Mouse (Mus musculus) kidney, embryonic 15.5 days (tissue): ENCODE results near the gene Stox2. TPM values are rescaled to one million over a fixed set of nuclear protein-coding genes. Genes with fewer than 3 reads are reported as not detected.
"Not testable (repeated sequence)": the region's sequence is repeated elsewhere in the genome, so short reads cannot be mapped to it uniquely, and the experiment has no call there.

Experiments
- ATAC-seq: fragments of 200-750 bp; cut with Nextera tagmentation; replicated peaks from 2 replicates; pipeline ENCODE4 v1.8.0; 2017; ENCODE audit warnings: moderate TSS enrichment; ENCODE audit not compliant: low FRiP score
- H3K27ac ChIP-seq: fragments of 300-500 bp; sonication (generic); 2 replicates; pipeline ENCODE4 v1.5.1; 2015; ENCODE audit warnings: mild to moderate bottlenecking, inconsistent platforms
- H3K27me3 ChIP-seq: fragments of 300-500 bp; sonication (generic); 2 replicates; pipeline ENCODE4 v1.6.1; 2015; ENCODE audit warnings: inconsistent platforms
- H3K36me3 ChIP-seq: fragments of 300-500 bp; sonication (generic); 2 replicates; pipeline ENCODE4 v1.6.1; 2015; ENCODE audit warnings: inconsistent platforms
- H3K4me1 ChIP-seq: fragments of 300-500 bp; sonication (generic); 2 replicates; pipeline ENCODE4 v1.6.1; 2015; ENCODE audit warnings: inconsistent platforms
- H3K4me2 ChIP-seq: fragments of 300-500 bp; sonication (generic); 2 replicates; pipeline ENCODE4 v1.6.1; 2015; ENCODE audit warnings: moderate library complexity, mild to moderate bottlenecking, inconsistent platforms
- H3K4me3 ChIP-seq: fragments of 300-500 bp; sonication (generic); replicated peaks from 2 replicates; pipeline ENCODE4 v1.5.1; 2015; ENCODE audit warnings: mild to moderate bottlenecking, inconsistent platforms
- H3K9ac ChIP-seq: fragments of 300-500 bp; sonication (generic); 2 replicates; pipeline ENCODE4 v1.6.1; 2015; ENCODE audit warnings: mild to moderate bottlenecking, inconsistent platforms
- H3K9me3 ChIP-seq: fragments of 300-500 bp; sonication (generic); replicated peaks from 2 replicates; pipeline ENCODE4 v1.6.1; 2016; ENCODE audit warnings: inconsistent platforms
- WGBS: fragments of 180-500 bp; shearing (Covaris S2); methylation state at CpG from one replicate; pipeline ENCODE4 v1.1.7; 2015; ENCODE audit warnings: mixed read lengths; 5-methylcytosine and 5-hydroxymethylcytosine counted together
- polyA plus RNA-seq: library from polyadenylated mRNA; unstranded; fragments of >200 nt; fragmentation: Nextera tagmentation; extraction: Ambion mirVana; gene quantifications from 2 replicates; pipeline ENCODE4 v1.2.1, GENCODE M21; 2015

The Stox2 gene
- polyA plus RNA-seq, 1 experiment from 2014 or later: 12.3 TPM

DNA sequence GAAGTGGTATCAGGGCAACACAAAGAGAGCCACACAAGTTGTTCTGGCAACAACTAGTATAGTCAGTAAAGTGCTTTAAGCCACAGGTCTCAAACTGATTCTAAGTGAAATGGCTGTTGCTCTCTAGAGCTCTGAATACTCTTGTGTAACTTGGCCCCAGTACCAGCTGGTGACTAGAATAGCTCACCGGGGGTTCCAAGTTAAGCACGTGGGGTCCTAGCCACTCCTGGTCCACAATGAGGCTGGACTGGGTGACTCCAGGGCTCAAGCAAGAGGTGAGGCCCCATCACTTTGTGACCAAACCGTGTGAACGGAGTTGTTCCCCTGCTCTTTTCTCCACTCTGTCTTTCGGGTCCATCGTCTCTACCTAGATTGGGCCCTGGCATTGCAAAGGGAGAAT, 8.2 kb downstream of the Stox2 start:
- no peaks in the 10 kb centered on the region for H3K4me1 ChIP-seq
- H3K9me3 ChIP-seq: no peaks in the 10 kb centered on the region
- no peak overlapping the region for H3K27ac ChIP-seq
- no peaks in the 10 kb centered on the region for H3K27me3 ChIP-seq
- WGBS: 84% methylated on average over 6 of the region's 6 CpGs
- ATAC-seq: no peak
- H3K36me3 ChIP-seq: no peaks in the 10 kb centered on the region
- H3K4me2 ChIP-seq: no peak overlapping the region
- H3K4me3 ChIP-seq: no peak overlapping the region
- H3K9ac ChIP-seq: no peak overlapping the region

DNA sequence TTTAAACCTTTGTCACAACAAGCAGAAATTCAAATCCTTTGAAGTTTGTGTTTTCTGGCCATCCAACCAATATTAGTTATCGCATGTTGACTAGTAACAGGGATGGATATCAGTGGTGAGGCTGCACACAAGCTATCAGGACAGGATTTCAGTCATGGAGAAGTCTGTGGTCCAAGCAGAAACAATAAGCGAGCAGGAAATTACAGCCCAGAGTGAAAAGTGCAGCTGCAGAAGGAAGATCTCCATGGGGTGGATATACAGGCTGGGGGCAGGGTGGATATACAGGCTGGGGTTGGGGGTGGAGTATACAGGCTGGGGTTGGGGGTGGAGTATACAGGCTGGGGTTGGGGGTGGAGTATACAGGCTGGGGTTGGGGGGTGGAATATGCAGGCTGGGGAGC, 10.3 kb downstream of the Stox2 start:
- 79% methylated on average over 2 of the region's 2 CpGs for WGBS
- no peaks in the 10 kb centered on the region for H3K9me3 ChIP-seq
- H3K27ac ChIP-seq: no peak overlapping the region
- H3K27me3 ChIP-seq: no peaks in the 10 kb centered on the region
- ATAC-seq: no peak
- peaks cover 7% of the 10 kb centered on the region; the same call in 1 of the 2 replicates for H3K4me1 ChIP-seq
- H3K4me3 ChIP-seq: no peak overlapping the region
- H3K9ac ChIP-seq: no peak overlapping the region
- H3K36me3 ChIP-seq: no peaks in the 10 kb centered on the region
- H3K4me2 ChIP-seq: no peak overlapping the region

DNA sequence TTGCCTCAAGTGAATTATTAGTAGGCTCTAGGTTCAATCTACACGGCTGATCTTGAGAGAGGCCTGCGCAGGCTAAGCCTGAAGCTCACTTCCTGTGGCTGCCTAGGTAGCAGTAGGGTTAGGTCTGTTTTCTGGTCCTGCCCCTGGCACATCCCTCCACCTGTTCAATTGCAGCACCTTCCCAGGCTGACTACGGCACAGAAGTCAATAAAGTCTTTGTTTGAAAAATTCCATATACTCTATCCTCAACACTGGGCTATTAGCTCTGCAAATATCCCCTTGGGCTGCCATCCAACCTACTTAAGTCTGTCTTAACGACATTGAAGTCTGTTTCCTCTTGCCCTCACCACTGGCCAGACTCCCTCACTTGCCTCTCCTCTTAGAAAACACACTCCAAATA, 10.8 kb downstream of the Stox2 start:
- H3K36me3 ChIP-seq: no peaks in the 10 kb centered on the region
- H3K4me2 ChIP-seq: no peak overlapping the region
- 65% methylated on average over 4 of the region's 4 CpGs for WGBS
- peaks cover 7% of the 10 kb centered on the region; the same call in 1 of the 2 replicates for H3K4me1 ChIP-seq
- H3K4me3 ChIP-seq: no peak overlapping the region
- no peaks in the 10 kb centered on the region for H3K9me3 ChIP-seq
- no peak overlapping the region for H3K9ac ChIP-seq
- no peaks in the 10 kb centered on the region for H3K27me3 ChIP-seq
- H3K27ac ChIP-seq: no peak overlapping the region
- no peak for ATAC-seq

DNA sequence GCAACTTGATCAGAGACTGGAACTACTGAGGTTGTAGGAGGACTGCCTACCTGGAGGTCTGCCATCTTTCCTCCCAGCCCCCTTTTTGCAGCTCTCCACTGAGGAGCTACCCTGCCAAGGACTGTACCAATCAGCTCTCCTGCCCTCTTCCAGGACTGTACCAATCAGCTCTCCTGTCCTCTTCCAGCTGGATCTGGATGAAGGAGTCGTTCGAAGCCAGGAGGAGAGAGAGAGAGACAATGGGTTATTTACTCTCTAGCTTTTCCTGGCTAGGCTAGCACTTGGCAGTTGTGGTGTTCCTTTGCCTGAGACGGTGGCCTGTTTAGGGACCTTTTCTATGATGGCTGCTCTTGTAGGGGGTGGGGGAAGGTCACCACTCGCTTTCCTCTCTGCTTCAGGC, 14.9 kb downstream of the Stox2 start:
- H3K9me3 ChIP-seq: no peaks in the 10 kb centered on the region; the same call in 1 of the 2 replicates
- H3K27me3 ChIP-seq: no peaks in the 10 kb centered on the region
- ATAC-seq: no peak
- peaks cover 7% of the 10 kb centered on the region; the same call in 1 of the 2 replicates for H3K4me1 ChIP-seq
- no peak overlapping the region for H3K4me2 ChIP-seq
- no peak overlapping the region for H3K4me3 ChIP-seq
- WGBS: 67% methylated on average over 4 of the region's 4 CpGs
- no peak overlapping the region for H3K27ac ChIP-seq
- H3K9ac ChIP-seq: no peak overlapping the region
- H3K36me3 ChIP-seq: no peaks in the 10 kb centered on the region

DNA sequence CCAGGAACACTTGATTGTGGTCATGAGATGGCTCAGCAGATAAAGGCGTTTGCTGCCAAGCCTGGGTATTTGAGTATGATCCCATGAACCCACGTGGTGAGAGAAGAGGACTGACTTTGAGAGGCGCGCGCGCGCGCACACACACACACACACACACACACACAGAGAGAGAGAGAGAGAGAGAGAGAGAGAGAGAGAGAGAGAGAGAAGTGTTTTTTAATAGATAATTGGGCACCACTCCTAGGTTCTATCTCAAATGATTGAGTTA, 32.0 kb downstream of the Stox2 start:
- not testable (repeated sequence) for H3K9me3 ChIP-seq, H3K9ac ChIP-seq, H3K36me3 ChIP-seq
- Histone ChIP-seq H3K27ac (peak overlapping the region; percentile 94), H3K27me3 (peaks cover 61% of the 10 kb centered on the region), H3K4me1 (peaks cover 36% of the 10 kb centered on the region), H3K4me3 (peak overlapping the region; percentile 79), H3K4me2 (peak overlapping the region; percentile 94)
- WGBS: 1% methylated on average over 8 of the region's 8 CpGs
- ATAC-seq: peak; percentile 1; the same call in 1 of the 2 replicates

DNA sequence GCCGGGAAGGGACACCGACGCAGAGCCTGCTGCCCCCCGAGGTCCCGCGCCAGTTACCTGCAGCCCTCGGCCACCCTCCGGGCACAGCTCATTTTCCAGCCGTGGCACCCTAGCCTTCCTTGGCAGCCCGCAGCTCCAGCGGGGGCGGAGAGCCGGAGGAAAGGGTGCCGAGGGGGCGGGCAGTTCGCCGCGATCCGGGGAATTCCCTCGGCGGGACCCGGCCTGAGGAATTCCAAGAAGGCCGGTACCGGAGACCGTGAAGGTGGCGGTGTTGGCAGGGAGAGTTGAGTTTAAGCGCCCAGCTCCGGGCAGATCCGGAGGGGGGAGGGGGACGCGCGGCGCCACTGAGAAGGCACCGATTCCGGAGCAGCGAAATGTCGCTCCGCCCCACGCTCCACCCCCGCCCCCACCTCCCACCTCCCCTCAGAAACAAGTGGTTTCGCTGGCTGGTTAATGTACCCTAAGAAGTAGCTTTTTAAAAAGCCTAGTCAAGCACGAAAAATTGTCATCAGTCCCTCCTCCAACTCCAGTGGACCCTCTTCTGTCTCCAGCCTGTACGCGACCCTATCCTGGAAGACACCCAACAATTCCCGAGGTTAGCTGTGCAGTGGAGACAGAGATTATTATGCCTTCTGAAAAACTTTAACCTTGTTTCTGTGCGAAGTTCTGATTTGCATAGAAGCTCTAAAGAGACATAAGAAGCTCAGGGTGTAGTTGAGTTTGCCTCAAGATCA, 32.5 kb downstream of the Stox2 start:
- Histone ChIP-seq H3K36me3 (no peaks in the 10 kb centered on the region), H3K27me3 (peaks cover 66% of the 10 kb centered on the region), H3K4me2 (peak overlapping the region; percentile 94), H3K4me1 (peaks cover 39% of the 10 kb centered on the region), H3K4me3 (peak overlapping the region; percentile 79), H3K9ac (peak overlapping the region; percentile 64), H3K9me3 (no peaks in the 10 kb centered on the region), H3K27ac (peak overlapping the region; percentile 94)
- WGBS: 1% methylated on average over 46 of the region's 46 CpGs
- ATAC-seq: peak; percentile 74

DNA sequence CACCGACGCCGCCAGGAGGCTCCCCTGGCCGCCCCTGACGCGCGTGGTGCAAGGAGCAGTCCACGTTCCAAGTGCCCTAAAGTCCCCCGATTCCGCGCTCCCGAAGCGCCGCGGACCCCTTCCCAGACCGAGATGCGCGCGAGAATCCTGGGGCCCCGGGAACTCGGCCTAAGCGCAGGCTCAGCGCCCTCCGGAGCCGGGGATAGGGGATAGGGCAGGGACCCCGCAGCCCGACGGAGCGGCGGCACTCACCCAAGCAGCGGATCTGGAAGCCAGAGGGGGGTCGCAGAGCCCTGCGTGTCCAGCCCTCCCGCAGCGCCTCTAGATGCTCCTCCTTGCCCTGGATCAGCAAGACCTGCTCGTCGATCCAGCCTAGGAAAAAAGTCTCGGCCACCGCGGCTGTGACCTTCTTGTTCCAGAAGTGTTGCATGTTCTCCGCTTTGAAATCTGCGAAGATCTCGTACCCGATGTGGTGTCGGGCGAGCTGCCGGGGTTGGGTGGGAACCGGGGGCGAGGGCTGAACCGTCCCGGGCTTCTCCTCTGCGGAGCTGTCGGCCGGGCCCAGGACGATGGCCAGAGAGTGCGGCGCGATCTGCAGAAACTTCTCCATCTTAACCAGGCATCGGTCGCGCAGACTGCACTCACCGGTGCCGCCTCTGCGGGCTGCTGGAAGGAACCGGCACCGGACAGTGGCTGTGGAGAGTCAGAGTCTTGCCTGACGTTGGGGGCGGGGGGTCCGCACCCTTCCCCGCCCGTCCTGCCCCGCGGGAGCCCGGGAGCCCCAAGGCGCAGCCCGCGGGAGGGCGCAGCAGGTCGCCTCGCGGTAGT, 33.3 kb downstream of the Stox2 start:
- Histone ChIP-seq H3K4me3 (peak overlapping the region; percentile 79), H3K36me3 (no peaks in the 10 kb centered on the region), H3K9me3 (no peaks in the 10 kb centered on the region), H3K4me2 (peak overlapping the region; percentile 94), H3K27me3 (peaks cover 73% of the 10 kb centered on the region), H3K27ac (peak overlapping the region; percentile 94), H3K4me1 (peaks cover 39% of the 10 kb centered on the region), H3K9ac (peak overlapping the region; percentile 64)
- ATAC-seq: peak; percentile 63
- WGBS: under 1% methylated on average over 78 of the region's 81 CpGs

- Histone ChIP-seq H3K4me1 (peaks cover 39% of the 10 kb centered on the region), H3K9me3 (no peaks in the 10 kb centered on the region), H3K9ac (peak overlapping the region; percentile 64), H3K27me3 (peaks cover 79% of the 10 kb centered on the region), H3K4me3 (peak overlapping the region; percentile 79), H3K36me3 (no peaks in the 10 kb centered on the region), H3K27ac (peak overlapping the region; percentile 94), H3K4me2 (peak overlapping the region; percentile 94)
- peak; percentile 59 for ATAC-seq
- under 1% methylated on average over 40 of the region's 43 CpGs for WGBS
Measured at GRCm38 (mm10) chr8:47411994-47412695, 34.0 kb downstream of the Stox2 start.

DNA sequence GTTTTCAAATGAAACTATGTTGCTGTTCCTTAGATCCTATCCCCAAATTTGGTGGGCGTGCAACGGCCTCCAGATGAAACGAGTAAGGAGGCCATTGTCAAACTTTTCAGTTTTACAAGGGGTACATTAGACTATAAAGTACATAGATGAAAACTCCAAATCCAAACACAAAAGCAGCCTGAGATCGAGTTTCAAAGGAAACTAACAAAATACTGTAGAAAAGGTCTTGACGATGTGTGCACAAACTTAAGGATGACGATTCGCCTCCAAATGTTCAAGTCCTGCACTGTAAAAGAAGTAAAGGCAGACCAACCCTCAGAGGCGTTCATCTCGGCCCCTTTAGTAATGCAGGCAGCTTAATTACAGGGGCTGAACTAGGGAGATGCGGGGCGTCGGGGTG, 34.8 kb downstream of the Stox2 start:
- H3K4me1 ChIP-seq: peaks cover 41% of the 10 kb centered on the region
- H3K27ac ChIP-seq: no peak overlapping the region
- no peak for ATAC-seq
- no peaks in the 10 kb centered on the region for H3K36me3 ChIP-seq
- no peaks in the 10 kb centered on the region for H3K9me3 ChIP-seq
- 8% methylated on average over 12 of the region's 12 CpGs for WGBS
- peak overlapping the region; percentile 79 for H3K4me3 ChIP-seq
- H3K9ac ChIP-seq: no peak overlapping the region
- H3K27me3 ChIP-seq: peaks cover 75% of the 10 kb centered on the region
- H3K4me2 ChIP-seq: peak overlapping the region; percentile 94

- Histone ChIP-seq H3K4me3 (peak overlapping the region; percentile 21; the same call in 1 of the 2 replicates), H3K4me1 (peaks cover 54% of the 10 kb centered on the region), H3K27me3 (peaks cover 60% of the 10 kb centered on the region), H3K27ac (no peak overlapping the region), H3K9me3 (no peaks in the 10 kb centered on the region), H3K9ac (no peak overlapping the region), H3K36me3 (no peaks in the 10 kb centered on the region), H3K4me2 (peak overlapping the region; percentile 50)
- ATAC-seq: no peak
- WGBS: 10% methylated on average over 8 of the region's 8 CpGs
Measured at GRCm38 (mm10) chr8:47409061-47409460, 37.1 kb downstream of the Stox2 start.

GRCm38 (mm10) chr8:47404852-47405251, 41.3 kb downstream of the Stox2 start:
- H3K4me2 ChIP-seq: 0 out of 2 replicates have a peak overlapping the region, but pooled peaks have one; percentile 8
- 72% methylated on average over 1 of the region's 2 CpGs for WGBS
- peaks cover 28% of the 10 kb centered on the region for H3K27me3 ChIP-seq
- H3K36me3 ChIP-seq: no peaks in the 10 kb centered on the region
- peak; percentile 48; the same call in 1 of the 2 replicates for ATAC-seq
- H3K4me3 ChIP-seq: no peak overlapping the region
- H3K27ac ChIP-seq: 0 out of 2 replicates have a peak overlapping the region, but pooled peaks have one; percentile 30
- no peaks in the 10 kb centered on the region for H3K9me3 ChIP-seq
- peaks cover 25% of the 10 kb centered on the region for H3K4me1 ChIP-seq
- no peak overlapping the region for H3K9ac ChIP-seq

DNA sequence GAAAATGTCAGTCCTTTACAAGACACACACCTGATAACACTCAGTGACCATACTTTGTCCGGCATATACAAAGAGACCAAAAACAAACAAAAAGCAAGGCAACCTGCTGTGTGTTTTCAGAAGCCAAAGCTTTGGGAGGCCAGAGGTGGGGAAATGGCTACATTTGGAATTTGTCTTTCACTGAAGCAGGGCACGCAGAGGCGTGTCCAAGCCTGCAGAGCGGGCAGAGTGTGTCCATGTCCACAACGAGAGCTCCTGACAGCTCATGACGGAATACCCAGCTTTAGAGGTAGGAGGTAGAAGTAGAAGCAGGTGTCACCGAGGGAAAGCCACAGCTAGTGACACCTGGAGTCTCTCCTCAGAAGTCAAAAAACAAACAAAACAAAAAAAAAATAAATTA, 53.2 kb downstream of the Stox2 start:
- Histone ChIP-seq H3K27ac (0 out of 2 replicates have a peak overlapping the region, but pooled peaks have one; percentile 56), H3K4me3 (no peak overlapping the region), H3K4me1 (0 out of 2 replicates have a peak, but pooled peaks cover 9% of the 10 kb centered on the region), H3K36me3 (no peaks in the 10 kb centered on the region), H3K4me2 (no peak overlapping the region), H3K27me3 (no peaks in the 10 kb centered on the region), H3K9ac (no peak overlapping the region), H3K9me3 (no peaks in the 10 kb centered on the region)
- no peak for ATAC-seq
- 56% methylated on average over 7 of the region's 7 CpGs for WGBS
